Mouse (Mus musculus): Measurements from ENCODE around the gene Iqschfp.

DNA sequence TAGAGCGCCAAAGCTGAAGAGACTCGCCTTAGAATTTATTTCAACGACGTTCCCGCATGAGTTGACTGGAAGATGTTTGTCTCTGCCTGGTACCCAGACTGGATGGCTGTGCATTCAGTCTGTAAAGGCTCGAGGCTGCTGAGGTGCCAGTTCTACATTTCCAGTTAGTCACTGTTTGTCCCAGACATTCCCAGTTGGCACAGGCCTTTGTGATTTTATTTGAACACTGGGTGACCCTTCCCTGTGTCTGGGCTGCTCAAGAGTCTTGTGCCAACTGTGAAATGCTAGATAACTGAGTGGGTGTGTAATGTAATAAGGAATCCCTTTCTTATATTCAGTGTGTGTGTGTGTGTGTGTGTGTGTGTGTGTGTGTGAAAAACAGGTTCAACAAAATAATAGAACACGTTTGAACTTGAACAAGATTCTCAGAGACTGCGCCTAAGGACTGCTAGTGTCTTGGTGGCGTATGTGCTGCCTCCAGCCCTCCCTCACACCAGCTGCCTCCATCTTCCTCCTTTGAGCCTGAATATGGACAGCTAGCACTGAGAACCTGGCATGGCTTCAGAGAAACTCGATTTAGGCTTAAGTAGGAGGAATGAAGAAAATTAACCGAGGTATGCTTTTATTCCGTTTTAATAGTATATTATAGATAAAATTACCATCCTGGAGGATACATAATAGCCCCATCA is 624.5 kb downstream of the Iqschfp start:
- TF ChIP-seq GATA1 (IDR thresholded peaks at IDR 0.05; ENCODE audit: borderline replicate concordance, low read length) (no peak), FLI1 (IDR thresholded peaks at IDR 0.05; ENCODE audit: low read length) (no peak)

Data from megakaryocyte, embryonic 14.5 days (primary cell).